Mouse (Mus musculus): ENCODE results near the gene Slc25a13. TPM values are rescaled to one million over a fixed set of nuclear protein-coding genes. Genes with fewer than 3 reads are reported as not detected.

Gene Slc25a13
- polyA plus RNA-seq (2012; rRNA removed): 1.8 and 3.2 TPM in 2 replicates

- Histone ChIP-seq H3K4me3 (ENCODE audit: low read depth, low read length) (peak within 1 kb of the TSS; percentile 89), H3K27me3 (ENCODE audit: control insufficient read depth, insufficient read depth, low read length) (no peaks in the 10 kb centered on the region), H3K4me1 (ENCODE audit: control insufficient read depth, insufficient read depth, insufficient read length, low read length) (peaks cover 5% of the 10 kb centered on the region; the same call in 1 of the 2 replicates), H3K27ac (ENCODE audit: insufficient read depth, low read depth, low read length) (no peak within 1 kb of the TSS), H3K36me3 (ENCODE audit: control insufficient read depth, insufficient read depth, low read length) (no peaks in the 10 kb centered on the region)
- TF ChIP-seq POLR2A (IDR thresholded peaks at IDR 0.05; ENCODE audit: low read depth, low read length): no peak
- no peak for TF ChIP-seq CTCF (IDR thresholded peaks at IDR 0.05; ENCODE audit: extremely low read depth, insufficient read length, insufficient replicate concordance, low read depth, low read length)
- under 1% methylated on average over 51 of the region's 51 CpGs for WGBS
These were observed at the start of gene Slc25a13 for GRCm38 (mm10) chr6:6216507-6217285. TSS of gene Slc25a13 (minus strand) at chr6:6217173.

- Histone ChIP-seq H3K27me3 (ENCODE audit: control insufficient read depth, insufficient read depth, low read length) (no peaks in the 10 kb centered on the region), H3K4me3 (ENCODE audit: low read depth, low read length) (no peak overlapping the region), H3K27ac (ENCODE audit: insufficient read depth, low read depth, low read length) (no peak overlapping the region), H3K36me3 (ENCODE audit: control insufficient read depth, insufficient read depth, low read length) (no peaks in the 10 kb centered on the region), H3K4me1 (ENCODE audit: control insufficient read depth, insufficient read depth, insufficient read length, low read length) (no peaks in the 10 kb centered on the region)
- no peak for TF ChIP-seq POLR2A (IDR thresholded peaks at IDR 0.05; ENCODE audit: low read depth, low read length)
- no peak for TF ChIP-seq CTCF (IDR thresholded peaks at IDR 0.05; ENCODE audit: extremely low read depth, insufficient read length, insufficient replicate concordance, low read depth, low read length)
- WGBS: 85% methylated on average over 7 of the region's 7 CpGs
These were observed 48.8 kb upstream of the Slc25a13 start for GRCm38 (mm10) chr6:6265761-6266160.

GRCm38 (mm10) chr6:6263293-6263911, 46.4 kb upstream of the Slc25a13 start:
- Histone ChIP-seq H3K27ac (ENCODE audit: insufficient read depth, low read depth, low read length) (no peak overlapping the region), H3K36me3 (ENCODE audit: control insufficient read depth, insufficient read depth, low read length) (no peaks in the 10 kb centered on the region), H3K27me3 (ENCODE audit: control insufficient read depth, insufficient read depth, low read length) (no peaks in the 10 kb centered on the region), H3K4me3 (ENCODE audit: low read depth, low read length) (no peak overlapping the region), H3K4me1 (ENCODE audit: control insufficient read depth, insufficient read depth, insufficient read length, low read length) (no peaks in the 10 kb centered on the region)
- TF ChIP-seq POLR2A (IDR thresholded peaks at IDR 0.05; ENCODE audit: low read depth, low read length): no peak
- TF ChIP-seq CTCF (IDR thresholded peaks at IDR 0.05; ENCODE audit: extremely low read depth, insufficient read length, insufficient replicate concordance, low read depth, low read length): no peak
- 67% methylated on average over 4 of the region's 4 CpGs for WGBS

GRCm38 (mm10) chr6:6260917-6261316, 43.9 kb upstream of the Slc25a13 start:
- H3K36me3 ChIP-seq (ENCODE audit: control insufficient read depth, insufficient read depth, low read length): no peaks in the 10 kb centered on the region
- H3K4me3 ChIP-seq (ENCODE audit: low read depth, low read length): no peak overlapping the region
- 79% methylated on average over 4 of the region's 4 CpGs for WGBS
- H3K27me3 ChIP-seq (ENCODE audit: control insufficient read depth, insufficient read depth, low read length): no peaks in the 10 kb centered on the region
- TF ChIP-seq CTCF (IDR thresholded peaks at IDR 0.05; ENCODE audit: extremely low read depth, insufficient read length, insufficient replicate concordance, low read depth, low read length) (no peak), POLR2A (IDR thresholded peaks at IDR 0.05; ENCODE audit: low read depth, low read length) (no peak)
- H3K27ac ChIP-seq (ENCODE audit: insufficient read depth, low read depth, low read length): no peak overlapping the region
- H3K4me1 ChIP-seq (ENCODE audit: control insufficient read depth, insufficient read depth, insufficient read length, low read length): no peaks in the 10 kb centered on the region

GRCm38 (mm10) chr6:6248500-6248899, 31.5 kb upstream of the Slc25a13 start:
- no peak overlapping the region for H3K27ac ChIP-seq (ENCODE audit: insufficient read depth, low read depth, low read length)
- no peaks in the 10 kb centered on the region for H3K36me3 ChIP-seq (ENCODE audit: control insufficient read depth, insufficient read depth, low read length)

GRCm38 (mm10) chr6:6243828-6244227, 26.9 kb upstream of the Slc25a13 start:
- H3K36me3 ChIP-seq (ENCODE audit: control insufficient read depth, insufficient read depth, low read length): no peaks in the 10 kb centered on the region
- H3K27me3 ChIP-seq (ENCODE audit: control insufficient read depth, insufficient read depth, low read length): no peaks in the 10 kb centered on the region
- TF ChIP-seq POLR2A (IDR thresholded peaks at IDR 0.05; ENCODE audit: low read depth, low read length) (no peak), CTCF (IDR thresholded peaks at IDR 0.05; ENCODE audit: extremely low read depth, insufficient read length, insufficient replicate concordance, low read depth, low read length) (no peak)
- H3K4me1 ChIP-seq (ENCODE audit: control insufficient read depth, insufficient read depth, insufficient read length, low read length): no peaks in the 10 kb centered on the region
- 76% methylated on average over 1 of the region's 1 CpGs for WGBS
- no peak overlapping the region for H3K4me3 ChIP-seq (ENCODE audit: low read depth, low read length)
- no peak overlapping the region for H3K27ac ChIP-seq (ENCODE audit: insufficient read depth, low read depth, low read length)

More at GRCm38 (mm10) chr6:6248500-6248899, 31.5 kb upstream of the Slc25a13 start:
- TF ChIP-seq POLR2A (IDR thresholded peaks at IDR 0.05; ENCODE audit: low read depth, low read length) (no peak), CTCF (IDR thresholded peaks at IDR 0.05; ENCODE audit: extremely low read depth, insufficient read length, insufficient replicate concordance, low read depth, low read length) (no peak)
- H3K4me3 ChIP-seq (ENCODE audit: low read depth, low read length): no peak overlapping the region
- H3K27me3 ChIP-seq (ENCODE audit: control insufficient read depth, insufficient read depth, low read length): no peaks in the 10 kb centered on the region
- 22% methylated on average over 7 of the region's 7 CpGs for WGBS
- H3K4me1 ChIP-seq (ENCODE audit: control insufficient read depth, insufficient read depth, insufficient read length, low read length): no peaks in the 10 kb centered on the region

- Histone ChIP-seq H3K27me3 (ENCODE audit: control insufficient read depth, insufficient read depth, low read length) (no peaks in the 10 kb centered on the region), H3K36me3 (ENCODE audit: control insufficient read depth, insufficient read depth, low read length) (no peaks in the 10 kb centered on the region), H3K4me3 (ENCODE audit: low read depth, low read length) (no peak overlapping the region), H3K27ac (ENCODE audit: insufficient read depth, low read depth, low read length) (no peak overlapping the region), H3K4me1 (ENCODE audit: control insufficient read depth, insufficient read depth, insufficient read length, low read length) (no peaks in the 10 kb centered on the region)
- TF ChIP-seq POLR2A (IDR thresholded peaks at IDR 0.05; ENCODE audit: low read depth, low read length) (no peak), CTCF (IDR thresholded peaks at IDR 0.05; ENCODE audit: extremely low read depth, insufficient read length, insufficient replicate concordance, low read depth, low read length) (no peak)
- 69% methylated on average over 7 of the region's 7 CpGs for WGBS
These were observed 25.1 kb upstream of the Slc25a13 start for GRCm38 (mm10) chr6:6242114-6242513.

Data from small intestine, adult 2 months (tissue).